In the genomic region with DNA sequence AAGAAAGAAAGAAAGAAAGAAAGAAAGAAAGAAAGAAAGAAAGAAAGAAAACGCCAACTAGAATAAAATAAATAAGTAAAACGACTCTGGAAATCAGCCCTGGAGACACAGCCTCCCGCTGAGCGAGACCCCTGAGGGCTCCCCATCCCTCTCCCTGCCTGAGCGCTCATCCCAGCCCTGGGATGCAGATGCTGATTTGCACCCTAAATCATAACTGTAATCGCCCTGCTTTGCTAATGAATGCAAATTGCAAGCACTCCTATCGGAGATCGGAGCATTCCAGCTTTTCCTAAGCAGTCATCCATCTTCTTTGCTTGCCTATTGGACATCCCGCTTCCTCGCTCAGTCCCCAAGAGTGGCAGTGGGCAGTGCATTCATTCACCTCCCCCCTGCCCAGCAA, we compare ENCODE assay signal across 19 mouse cellular contexts.
"Had no signal": no experiment of that assay in that cellular context is flagged by ENCODE, and none has a peak within 500 bp of the region (broad histone marks: within the 10 kb centered on the region; RNA-seq: fewer than 3 reads in every experiment).

No protein-coding gene starts in this region.

- H3K9ac ChIP-seq: kidney, embryonic 15.5 days; liver, embryonic 13.5 days; midbrain, embryonic 12.5 days had no signal

- DNase-seq: kidney, adult 8-10 months; kidney, postnatal 10 days; kidney, postnatal 36 days; layer of hippocampus, postnatal 36 days; liver, embryonic 13.5 days; lung, adult 2 months; lung, postnatal 14 days; lung, postnatal 4 days; right cerebral cortex, adult 18-20 months; right cerebral cortex, postnatal 14 days; right cerebral cortex, postnatal 4 days; thymus, adult 2 months; thymus, postnatal 14 days; thymus, postnatal 4 days had no signal

- H3K4me1 ChIP-seq: kidney, embryonic 15.5 days; liver, embryonic 13.5 days had no signal

- H3K27ac ChIP-seq: kidney, embryonic 15.5 days; left cerebral cortex, adult 2 months; liver, embryonic 13.5 days; midbrain, embryonic 12.5 days; stomach, postnatal 0 days had no signal

- H3K9me3 ChIP-seq: kidney, embryonic 15.5 days; midbrain, embryonic 12.5 days had no signal

- H3K27me3 ChIP-seq: liver, embryonic 13.5 days had no signal

- H3K4me2 ChIP-seq: kidney, embryonic 15.5 days; liver, embryonic 13.5 days; midbrain, embryonic 12.5 days had no signal

- H3K36me3 ChIP-seq: kidney, embryonic 15.5 days; liver, embryonic 13.5 days; midbrain, embryonic 12.5 days had no signal

- H3K4me3 ChIP-seq: kidney, embryonic 15.5 days; left cerebral cortex, adult 2 months; liver, embryonic 13.5 days; midbrain, embryonic 12.5 days; myocyte had no signal
